Mouse (Mus musculus) gastrocnemius, postnatal 4 days (tissue): ENCODE data around the gene Sertad1. TPM values are rescaled to one million over a fixed set of nuclear protein-coding genes. Genes with fewer than 3 reads are reported as not detected.
"Not testable (repeated sequence)": the region's sequence is repeated elsewhere in the genome, so short reads cannot be mapped to it uniquely, and the experiment has no call there.

ENCODE experiments used
- DNase-seq, 2 experiments: peaks; one replicate each; pipeline ENCODE4 v3.0.0; 2021 to 2022; ENCODE audit warnings: low spot score in 2 of 2, mixed read lengths in 2 of 2
- total RNA-seq, 2 experiments: library from RNA; stranded (reverse); gene quantifications; 2 replicates each; pipeline ENCODE4 v1.2.3; 2021

The Sertad1 gene
- total RNA-seq, 2 experiments from 2014 or later = 15.6 to 16.2 TPM

GRCm38 (mm10) chr7:27494659-27495367, 8.1 kb downstream of the Sertad1 start:
- not testable (repeated sequence) for DNase-seq

- DNase-seq = no peak
Measured at GRCm38 (mm10) chr7:27499036-27499435, 12.3 kb downstream of the Sertad1 start, which contains the start of gene Prx. Gene Prx (plus strand): TSS chr7:27499324.

- DNase-seq = no peak
Measured at GRCm38 (mm10) chr7:27501620-27502019, 14.9 kb downstream of the Sertad1 start.

- DNase-seq = no peak
Measured at GRCm38 (mm10) chr7:27506765-27507370, 20.2 kb downstream of the Sertad1 start.

GRCm38 (mm10) chr7:27507711-27508647, 21.3 kb downstream of the Sertad1 start:
- peak; percentile 96 to 97 for DNase-seq

- DNase-seq = peak in 1 of 2 experiments; percentile 57
Measured at GRCm38 (mm10) chr7:27508648-27509005, 21.9 kb downstream of the Sertad1 start.

- no peak for DNase-seq
Measured at GRCm38 (mm10) chr7:27510809-27511208, 24.1 kb downstream of the Sertad1 start.

- no peak for DNase-seq
Measured at GRCm38 (mm10) chr7:27514961-27515360, 28.3 kb downstream of the Sertad1 start.

GRCm38 (mm10) chr7:27518314-27518713, 31.6 kb downstream of the Sertad1 start:
- no peak for DNase-seq

GRCm38 (mm10) chr7:27520104-27520503, 33.4 kb downstream of the Sertad1 start:
- DNase-seq = no peak

GRCm38 (mm10) chr7:27520599-27520998, 33.9 kb downstream of the Sertad1 start:
- DNase-seq = no peak

- DNase-seq = no peak
Measured at GRCm38 (mm10) chr7:27522967-27523366, 36.3 kb downstream of the Sertad1 start, which contains the start of gene Hipk4. Gene Hipk4 (plus strand): TSS chr7:27523267.

GRCm38 (mm10) chr7:27523805-27524204, 37.1 kb downstream of the Sertad1 start:
- DNase-seq = no peak

- peak; percentile 63 to 76 for DNase-seq
Measured at GRCm38 (mm10) chr7:27526039-27526827, 39.5 kb downstream of the Sertad1 start.

- no peak for DNase-seq
Measured at GRCm38 (mm10) chr7:27529070-27529469, 42.4 kb downstream of the Sertad1 start.

GRCm38 (mm10) chr7:27530937-27531336, 44.2 kb downstream of the Sertad1 start:
- DNase-seq = no peak

- no peak for DNase-seq
Measured at GRCm38 (mm10) chr7:27531707-27532106, 45.0 kb downstream of the Sertad1 start.

GRCm38 (mm10) chr7:27532480-27533050, 45.9 kb downstream of the Sertad1 start:
- DNase-seq = no peak

- DNase-seq = no peak
Measured at GRCm38 (mm10) chr7:27535386-27535785, 48.7 kb downstream of the Sertad1 start.

- DNase-seq = no peak
Measured at GRCm38 (mm10) chr7:27536618-27537017, 49.9 kb downstream of the Sertad1 start.
